Mouse (Mus musculus) myocyte (in vitro differentiated cells): Measurements from ENCODE around the gene Elp6. TPM values are rescaled to one million over a fixed set of nuclear protein-coding genes. Genes with fewer than 3 reads are reported as not detected.

Experiments
- H3K27me3 ChIP-seq: one replicate; pipeline ENCODE4 v1.6.1; 2011; ENCODE audit not compliant: control insufficient read depth, insufficient read depth, insufficient read length
- H3K36me3 ChIP-seq: one replicate; pipeline ENCODE4 v1.6.1; 2011; ENCODE audit not compliant: control insufficient read depth, insufficient read depth
- H3K4me2 ChIP-seq: one replicate; pipeline ENCODE4 v1.6.1; 2011; ENCODE audit warnings: low read depth, control low read depth
- H3K4me3 ChIP-seq: one replicate; pipeline ENCODE4 v1.5.1; 2011; ENCODE audit warnings: mild to moderate bottlenecking, control low read depth, moderate library complexity
- H3K79me2 ChIP-seq: one replicate; pipeline ENCODE4 v1.6.1; 2011; ENCODE audit not compliant: control insufficient read depth, insufficient read depth
- H3ac ChIP-seq: one replicate; pipeline ENCODE4 v1.6.1; 2011; ENCODE audit not compliant: control insufficient read depth, insufficient read length
- CEBPB ChIP-seq: IDR thresholded peaks from 2 replicates; pipeline ENCODE4 v1.6.1; 2011; ENCODE audit warnings: mild to moderate bottlenecking, moderate library complexity; ENCODE audit not compliant: poor library complexity, insufficient read depth, severe bottlenecking
- E2F4 ChIP-seq: IDR thresholded peaks from one replicate; pipeline ENCODE4 v1.6.1; 2011; ENCODE audit warnings: mild to moderate bottlenecking, control low read depth, moderate library complexity; ENCODE audit not compliant: insufficient read depth
- MAX ChIP-seq: IDR thresholded peaks from one replicate; pipeline ENCODE4 v1.6.1; 2011; ENCODE audit warnings: low read depth, mild to moderate bottlenecking, control low read depth
- MYOD1 ChIP-seq, 3 experiments: IDR thresholded peaks; one replicate each; pipeline ENCODE4 v1.6.1; 2011; ENCODE audit warnings: control low read depth in 2 of 3, low read depth in 2 of 3, mild to moderate bottlenecking in 2 of 3, moderate library complexity in 1 of 3; ENCODE audit not compliant: insufficient read length in 2 of 3, control insufficient read depth in 1 of 3
- MYOG ChIP-seq, 3 experiments: IDR thresholded peaks; one replicate each; pipeline ENCODE4 v1.6.1; 2011; ENCODE audit warnings: control low read depth in 2 of 3, low read depth in 2 of 3, mild to moderate bottlenecking in 2 of 3; ENCODE audit not compliant: insufficient read length in 2 of 3, control insufficient read depth in 1 of 3, insufficient read depth in 1 of 3
- POLR2A ChIP-seq: IDR thresholded peaks from one replicate; pipeline ENCODE4 v1.6.1; 2011; ENCODE audit warnings: low read depth, mild to moderate bottlenecking, control low read depth, moderate library complexity; ENCODE audit not compliant: insufficient read length
- POLR2AphosphoS2 ChIP-seq: IDR thresholded peaks from one replicate; pipeline ENCODE4 v1.6.1; 2011; ENCODE audit warnings: low read depth, control low read depth; ENCODE audit not compliant: insufficient read length
- REST ChIP-seq: IDR thresholded peaks from one replicate; pipeline ENCODE4 v1.6.1; 2011; ENCODE audit warnings: mild to moderate bottlenecking, control low read depth, moderate library complexity; ENCODE audit not compliant: insufficient read depth, insufficient read length
- SRF ChIP-seq: IDR thresholded peaks from one replicate; pipeline ENCODE4 v1.6.1; 2011; ENCODE audit warnings: low read depth; ENCODE audit not compliant: control insufficient read depth, insufficient read length
- TCF12 ChIP-seq: IDR thresholded peaks from one replicate; pipeline ENCODE4 v1.6.1; 2011; ENCODE audit warnings: mild to moderate bottlenecking, control low read depth; ENCODE audit not compliant: poor library complexity, insufficient read depth, severe bottlenecking
- TCF3 ChIP-seq: IDR thresholded peaks from one replicate; pipeline ENCODE4 v1.6.1; 2011; ENCODE audit warnings: low read depth, control low read depth; ENCODE audit not compliant: insufficient read length
- USF1 ChIP-seq: IDR thresholded peaks from one replicate; pipeline ENCODE4 v1.6.1; 2011; ENCODE audit warnings: low read depth, mild to moderate bottlenecking, control low read depth, moderate library complexity
- polyA plus RNA-seq: library from polyadenylated mRNA; unstranded; fragments of >200 nt; fragmentation: generic; extraction: Trizol; gene quantifications from one replicate; pipeline ENCODE4 v1.2.1, GENCODE M21; 2012; ENCODE audit warnings: missing spikeins

Gene Elp6
- polyA plus RNA-seq, 1 experiment, result 11.9 TPM

DNA sequence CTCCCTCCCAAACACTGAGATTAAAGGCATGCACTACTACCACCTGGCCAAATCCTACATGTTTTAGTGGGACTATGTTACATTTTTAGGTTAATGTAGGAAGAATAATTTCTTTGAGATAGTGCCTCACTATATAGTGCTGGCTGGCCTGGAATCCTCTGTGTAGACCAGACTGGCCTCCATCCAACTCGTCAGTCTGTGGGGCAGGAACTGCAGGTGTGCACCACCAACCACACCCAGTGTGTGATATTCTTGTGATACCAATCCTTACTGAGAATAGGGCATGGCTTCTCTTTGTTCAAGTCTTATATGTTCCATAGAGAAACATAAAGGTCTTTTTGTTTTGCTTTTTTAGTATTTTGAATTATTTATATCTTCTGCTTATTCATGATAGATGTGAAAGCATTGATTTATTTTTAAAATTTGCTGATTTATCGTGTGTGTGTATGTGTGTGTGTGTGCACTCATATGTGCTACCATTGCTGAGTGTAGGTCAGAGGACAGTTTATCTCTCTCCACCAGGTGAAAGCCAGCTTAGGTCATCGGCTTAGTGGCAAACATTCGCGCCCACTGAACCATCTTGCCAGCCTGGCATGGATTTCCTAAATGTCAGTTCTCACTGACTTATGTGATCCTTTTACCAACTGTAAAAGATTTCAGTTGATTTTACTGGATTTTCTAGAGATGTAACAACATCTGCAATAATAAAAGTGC, 35.2 kb downstream of the Elp6 start:
- TF ChIP-seq MYOG (IDR thresholded peaks at IDR 0.05; ENCODE audit: control insufficient read depth in 1 of 3, insufficient read depth in 1 of 3, insufficient read length in 2 of 3, low read depth in 2 of 3), result no peak
- no peak for TF ChIP-seq USF1
- TF ChIP-seq TCF3, result no peak
- TF ChIP-seq E2F4, result no peak
- TF ChIP-seq MAX, result no peak
- no peak for TF ChIP-seq MYOD1 (IDR thresholded peaks at IDR 0.05; ENCODE audit: control insufficient read depth in 1 of 3, insufficient read length in 2 of 3, low read depth in 2 of 3)
- no peak for TF ChIP-seq POLR2A
- TF ChIP-seq SRF, result no peak
- no peak for TF ChIP-seq TCF12
- TF ChIP-seq REST, result no peak
- no peak for TF ChIP-seq CEBPB
- no peak for TF ChIP-seq POLR2AphosphoS2

DNA sequence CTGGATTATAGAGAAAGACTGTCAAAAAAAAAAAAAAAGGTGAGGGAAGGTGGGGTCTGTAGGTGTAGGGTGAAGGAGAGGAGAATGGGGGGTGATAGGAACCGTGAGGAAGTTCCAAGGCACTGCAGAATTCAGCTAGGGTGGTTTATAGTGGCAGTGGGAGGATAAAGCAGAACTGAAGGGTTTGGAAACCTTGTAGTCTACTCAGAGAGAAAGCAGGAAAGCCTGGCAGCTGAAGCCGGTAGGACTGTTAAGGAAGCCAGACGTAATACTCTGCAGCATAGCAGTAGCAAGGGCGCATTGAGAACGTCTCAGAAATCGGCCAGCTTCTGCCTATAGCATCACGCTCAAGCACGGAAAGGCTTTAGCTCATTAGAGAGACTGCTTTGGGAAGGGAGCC, 37.0 kb downstream of the Elp6 start:
- H3ac ChIP-seq, result no peak overlapping the region
- no peaks in the 10 kb centered on the region for H3K36me3 ChIP-seq
- TF ChIP-seq TCF3, result no peak
- no peak for TF ChIP-seq POLR2A
- TF ChIP-seq SRF, result no peak
- TF ChIP-seq E2F4, result no peak
- TF ChIP-seq TCF12, result no peak
- TF ChIP-seq REST, result no peak
- TF ChIP-seq MYOD1 (IDR thresholded peaks at IDR 0.05; ENCODE audit: control insufficient read depth in 1 of 3, insufficient read length in 2 of 3, low read depth in 2 of 3), result no peak
- TF ChIP-seq POLR2AphosphoS2, result no peak
- no peak for TF ChIP-seq MAX
- TF ChIP-seq MYOG (IDR thresholded peaks at IDR 0.05; ENCODE audit: control insufficient read depth in 1 of 3, insufficient read depth in 1 of 3, insufficient read length in 2 of 3, low read depth in 2 of 3), result no peak
- no peak for TF ChIP-seq USF1
- H3K4me3 ChIP-seq, result no peak overlapping the region
- no peak overlapping the region for H3K4me2 ChIP-seq
- H3K79me2 ChIP-seq, result no peaks in the 10 kb centered on the region
- H3K27me3 ChIP-seq, result no peaks in the 10 kb centered on the region

More for the DNA sequence above, 35.2 kb downstream of the Elp6 start:
- no peak overlapping the region for H3ac ChIP-seq
- H3K79me2 ChIP-seq, result peaks cover 17% of the 10 kb centered on the region
- H3K4me3 ChIP-seq, result no peak overlapping the region
- no peaks in the 10 kb centered on the region for H3K36me3 ChIP-seq
- no peak overlapping the region for H3K4me2 ChIP-seq
- no peaks in the 10 kb centered on the region for H3K27me3 ChIP-seq

GRCm38 (mm10) chr9:110343805-110344204, 38.8 kb downstream of the Elp6 start:
- Histone ChIP-seq H3K4me2 (no peak overlapping the region), H3K27me3 (no peaks in the 10 kb centered on the region), H3ac (no peak overlapping the region), H3K4me3 (no peak overlapping the region), H3K79me2 (no peaks in the 10 kb centered on the region), H3K36me3 (no peaks in the 10 kb centered on the region)
- TF ChIP-seq MAX (no peak), POLR2AphosphoS2 (no peak), SRF (no peak), USF1 (no peak), MYOD1 (IDR thresholded peaks at IDR 0.05; ENCODE audit: control insufficient read depth in 1 of 3, insufficient read length in 2 of 3, low read depth in 2 of 3) (no peak), E2F4 (no peak), MYOG (IDR thresholded peaks at IDR 0.05; ENCODE audit: control insufficient read depth in 1 of 3, insufficient read depth in 1 of 3, insufficient read length in 2 of 3, low read depth in 2 of 3) (no peak), CEBPB (no peak), POLR2A (no peak), TCF12 (no peak)

DNA sequence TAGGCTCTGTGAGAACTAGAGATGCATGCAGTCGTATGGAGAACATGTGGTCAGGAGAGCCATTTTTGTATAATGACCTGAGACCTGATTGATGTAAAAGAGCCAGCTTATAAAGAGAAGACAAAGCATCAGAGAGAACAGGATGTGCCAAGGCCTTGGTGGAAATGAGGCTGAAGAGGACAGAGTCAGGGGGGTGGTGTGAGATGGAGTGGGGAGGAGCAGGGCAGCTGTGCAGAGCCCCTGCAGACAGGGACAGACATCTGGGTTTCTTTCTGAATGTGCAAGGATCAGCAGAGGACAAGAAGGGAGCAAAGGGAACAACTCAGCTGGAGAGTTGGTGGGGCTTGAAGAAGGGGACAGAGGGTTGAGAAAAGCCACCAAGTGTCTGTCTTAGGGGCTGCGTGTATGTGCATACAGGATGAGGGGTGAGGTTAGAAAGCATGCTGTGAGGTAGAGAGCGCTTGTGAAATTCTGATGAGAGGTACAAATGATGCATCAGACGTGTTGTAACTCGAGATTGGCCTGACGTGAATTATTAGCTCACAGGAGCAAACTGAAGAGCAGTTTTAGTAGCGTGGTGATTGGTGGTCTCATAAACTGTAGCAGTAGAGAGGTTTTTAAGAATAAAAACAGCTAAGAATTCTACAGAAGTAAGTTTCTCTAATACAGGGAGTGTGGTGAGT, 40.2 kb downstream of the Elp6 start:
- Histone ChIP-seq H3K4me2 (no peak overlapping the region), H3K4me3 (no peak overlapping the region), H3K79me2 (no peaks in the 10 kb centered on the region), H3K27me3 (no peaks in the 10 kb centered on the region), H3K36me3 (no peaks in the 10 kb centered on the region), H3ac (no peak overlapping the region)
- TF ChIP-seq TCF3, result no peak
- TF ChIP-seq TCF12, result no peak
- no peak for TF ChIP-seq POLR2A
- no peak for TF ChIP-seq MAX
- TF ChIP-seq MYOD1 (IDR thresholded peaks at IDR 0.05; ENCODE audit: control insufficient read depth in 1 of 3, insufficient read length in 2 of 3, low read depth in 2 of 3), result no peak
- no peak for TF ChIP-seq E2F4
- no peak for TF ChIP-seq MYOG (IDR thresholded peaks at IDR 0.05; ENCODE audit: control insufficient read depth in 1 of 3, insufficient read depth in 1 of 3, insufficient read length in 2 of 3, low read depth in 2 of 3)
- no peak for TF ChIP-seq REST
- TF ChIP-seq SRF, result no peak
- TF ChIP-seq USF1, result no peak
- TF ChIP-seq CEBPB, result no peak
- no peak for TF ChIP-seq POLR2AphosphoS2
